Mouse (Mus musculus): ENCODE data around the gene Snx30.
A peak's percentile ranks its signal among the peaks of the same experiment; 100 is the strongest.

DNA sequence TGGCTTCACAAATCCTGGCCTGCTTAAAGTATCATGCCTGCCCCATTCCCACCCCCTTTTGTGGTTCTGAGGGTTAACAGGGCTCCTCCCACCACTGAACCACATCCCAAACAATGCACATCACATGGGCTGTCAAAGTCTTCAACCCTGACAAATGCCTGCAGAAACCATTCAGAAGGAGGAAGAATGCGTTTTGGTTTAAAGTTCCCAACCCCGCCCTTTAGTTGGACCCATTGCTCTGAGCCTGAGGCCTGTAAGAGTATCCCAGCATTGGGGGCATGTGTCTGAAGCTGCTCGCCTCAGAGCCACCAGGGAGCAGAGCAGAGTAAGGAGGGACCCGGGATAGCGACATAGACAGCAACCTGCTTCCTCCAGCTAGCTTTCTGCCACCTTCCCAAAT lies 68.2 kb downstream of the Snx30 start:
- TF ChIP-seq POLR2A (IDR thresholded peaks at IDR 0.05; ENCODE audit: control insufficient read depth, extremely low read depth, insufficient read depth, low read length, poor library complexity) (no peak), CTCF (IDR thresholded peaks at IDR 0.05; ENCODE audit: borderline replicate concordance, control insufficient read depth, extremely low read depth, insufficient read depth, low read length, poor library complexity) (0 out of 2 replicates have a peak, but pooled peaks have one; percentile 12)
